Mouse (Mus musculus): ENCODE measurements at regions not wholly inside any gene's neighbourhood (a gene's known extent, or its start where the extent isn't known, plus 50 kb on each side); places are given as distances from the start of the nearest gene placed in this dataset.

- TF ChIP-seq GATA1 (IDR thresholded peaks at IDR 0.05; ENCODE audit: low read length), result no peak
Observed at GRCm38 (mm10) chr19:14664096-14664586, 66.3 kb upstream of the Tle4 start.

GRCm38 (mm10) chr19:14663350-14663749, 65.5 kb upstream of the Tle4 start:
- TF ChIP-seq GATA1 (IDR thresholded peaks at IDR 0.05; ENCODE audit: low read length), result no peak

GRCm38 (mm10) chr19:14659725-14660124, 61.9 kb upstream of the Tle4 start:
- TF ChIP-seq GATA1 (IDR thresholded peaks at IDR 0.05; ENCODE audit: low read length), result no peak

- TF ChIP-seq GATA1 (IDR thresholded peaks at IDR 0.05; ENCODE audit: low read length), result no peak
Observed at GRCm38 (mm10) chr19:14658479-14658878, 60.6 kb upstream of the Tle4 start.

- no peak for TF ChIP-seq GATA1 (IDR thresholded peaks at IDR 0.05; ENCODE audit: low read length)
Observed at GRCm38 (mm10) chr19:14656022-14656388, 58.2 kb upstream of the Tle4 start.

- no peak for TF ChIP-seq GATA1 (IDR thresholded peaks at IDR 0.05; ENCODE audit: low read length)
Observed at GRCm38 (mm10) chr19:14655302-14656021, 57.6 kb upstream of the Tle4 start.
